Mouse (Mus musculus) liver, embryonic 14.5 days (tissue): ENCODE data around the gene Gm3618.
"Not testable (repeated sequence)": the region's sequence is repeated elsewhere in the genome, so short reads cannot be mapped to it uniquely, and the experiment has no call there.

Experiments
- CTCF ChIP-seq: IDR thresholded peaks from 2 replicates; pipeline ENCODE4 v1.5.1; 2016; ENCODE audit warnings: antibody characterized with exemption, low read depth, control low read depth
- EP300 ChIP-seq: IDR thresholded peaks from 2 replicates; pipeline ENCODE4 v1.6.1; 2016; ENCODE audit warnings: antibody characterized with exemption, low read depth

DNA sequence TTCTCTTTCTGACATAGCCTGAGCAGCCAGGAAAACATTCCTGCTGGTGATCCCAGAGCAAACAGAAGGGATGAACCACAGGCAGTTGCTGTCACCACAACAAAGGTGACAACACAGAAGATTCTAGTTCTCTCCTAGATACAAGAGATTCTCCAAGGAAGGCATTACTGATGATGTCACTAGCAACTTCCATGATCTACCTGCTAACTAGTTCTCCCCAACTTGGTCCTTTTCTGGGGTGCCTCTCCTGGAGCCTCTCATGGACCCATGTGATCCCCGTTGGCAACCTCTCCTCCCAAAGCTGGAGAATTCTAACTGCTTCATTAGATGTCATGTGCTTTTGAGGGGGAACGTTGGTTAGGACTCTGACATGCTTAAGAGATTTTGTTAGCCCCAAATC is 38.7 kb downstream of the Gm3618 start, which contains the start of gene Gm21103:
- TF ChIP-seq CTCF, EP300: not testable (repeated sequence)
